Mouse (Mus musculus): ENCODE data around the gene 4930444G20Rik. TPM values are rescaled to one million over a fixed set of nuclear protein-coding genes. Genes with fewer than 3 reads are reported as not detected.

4930444G20Rik gene
- total and polyA plus RNA-seq, 2 experiments from 2014 or later = not detected

- Histone ChIP-seq H3K4me2 (ENCODE audit: low read depth, low read length, poor library complexity, severe bottlenecking) (no peak overlapping the region), H3K9me3 (ENCODE audit: low read length) (no peaks in the 10 kb centered on the region), H3K9ac (replicated peaks; ENCODE audit: low read length, poor library complexity, severe bottlenecking) (no peak overlapping the region), H3K36me3 (ENCODE audit: insufficient read depth, low read length) (no peaks in the 10 kb centered on the region), H3K4me3 (ENCODE audit: low read depth, low read length) (no peak overlapping the region), H3K4me1 (ENCODE audit: insufficient read depth, low read length) (no peaks in the 10 kb centered on the region), H3K27me3 (ENCODE audit: insufficient read depth, low read length) (no peaks in the 10 kb centered on the region), H3K27ac (ENCODE audit: low read depth, low read length) (no peak overlapping the region)
- peak; percentile 34; the same call in 1 of the 2 replicates for ATAC-seq (ENCODE audit: low FRiP score)
- DNase-seq (ENCODE audit: low spot score) = no peak
- 24% methylated on average over 16 of the region's 16 CpGs for WGBS
- no peak for TF ChIP-seq CTCF (IDR thresholded peaks at IDR 0.05)
Measured at GRCm38 (mm10) chr10:22017469-22018159, 50.3 kb downstream of the 4930444G20Rik start.

Other genes starting within 250 kb of the 4930444G20Rik start
- gene Sgk1, start 185.9 kb downstream of the 4930444G20Rik start, total RNA-seq (2014; rRNA removed) = 65.4 and 92.2 TPM in 2 replicates
- gene Sgk1, start 185.9 kb downstream of the 4930444G20Rik start, polyA plus RNA-seq (2015; fragmentation: Nextera tagmentation; extraction: Ambion mirVana) = 46.6 and 48.9 TPM in 2 replicates
- not detected in 2 replicates for gene E030030I06Rik, start 81.2 kb upstream of the 4930444G20Rik start, total RNA-seq (2014; rRNA removed)
- 1.8 and 1.9 TPM in 2 replicates for gene E030030I06Rik, start 81.2 kb upstream of the 4930444G20Rik start, polyA plus RNA-seq (2015; fragmentation: Nextera tagmentation; extraction: Ambion mirVana)
- 0.11 and 0.19 TPM in 2 replicates for gene Raet1e, start 90.5 kb upstream of the 4930444G20Rik start, total RNA-seq (2014; rRNA removed)
- not detected in 2 replicates for gene Raet1e, start 90.5 kb upstream of the 4930444G20Rik start, polyA plus RNA-seq (2015; fragmentation: Nextera tagmentation; extraction: Ambion mirVana)
- gene H60b, start 90.5 kb upstream of the 4930444G20Rik start, total RNA-seq (2014; rRNA removed) = 3.4 TPM in 1 of 2 replicates, not detected in the other
- 0.28 TPM in 1 of 2 replicates, not detected in the other for gene H60b, start 90.5 kb upstream of the 4930444G20Rik start, polyA plus RNA-seq (2015; fragmentation: Nextera tagmentation; extraction: Ambion mirVana)